Mouse (Mus musculus) thymus, postnatal 36 days (tissue): ENCODE measurements at regions not wholly inside any gene's neighbourhood (a gene's known extent, or its start where the extent isn't known, plus 50 kb on each side); places are given as distances from the start of the nearest gene placed in this dataset.

Experiments used
- DNase-seq, 2 experiments: peaks; one replicate each; pipeline ENCODE4 v3.0.0; 2022; ENCODE audit warnings: mixed read lengths in 2 of 2

DNA sequence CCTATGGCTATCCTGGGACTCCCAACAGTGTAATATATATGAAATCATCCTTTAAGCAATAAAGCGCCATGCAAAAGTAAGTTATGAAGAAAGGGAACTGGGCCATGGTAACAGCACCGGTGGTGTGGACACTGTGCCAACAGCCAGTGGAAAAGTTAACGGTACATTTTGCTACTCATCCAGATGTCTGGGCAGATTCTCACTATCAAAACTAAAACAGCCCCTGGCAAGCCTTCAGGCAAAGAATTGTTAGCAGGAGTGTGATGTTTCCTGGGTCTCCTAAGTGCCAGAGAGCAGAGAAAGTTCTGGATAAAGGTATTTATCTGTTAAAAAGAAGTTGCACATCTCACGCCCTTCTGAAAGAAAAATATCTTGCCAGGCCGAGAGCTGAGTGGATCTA lies 198.0 kb upstream of the Hnrnpa3 start:
- no peak for DNase-seq

DNA sequence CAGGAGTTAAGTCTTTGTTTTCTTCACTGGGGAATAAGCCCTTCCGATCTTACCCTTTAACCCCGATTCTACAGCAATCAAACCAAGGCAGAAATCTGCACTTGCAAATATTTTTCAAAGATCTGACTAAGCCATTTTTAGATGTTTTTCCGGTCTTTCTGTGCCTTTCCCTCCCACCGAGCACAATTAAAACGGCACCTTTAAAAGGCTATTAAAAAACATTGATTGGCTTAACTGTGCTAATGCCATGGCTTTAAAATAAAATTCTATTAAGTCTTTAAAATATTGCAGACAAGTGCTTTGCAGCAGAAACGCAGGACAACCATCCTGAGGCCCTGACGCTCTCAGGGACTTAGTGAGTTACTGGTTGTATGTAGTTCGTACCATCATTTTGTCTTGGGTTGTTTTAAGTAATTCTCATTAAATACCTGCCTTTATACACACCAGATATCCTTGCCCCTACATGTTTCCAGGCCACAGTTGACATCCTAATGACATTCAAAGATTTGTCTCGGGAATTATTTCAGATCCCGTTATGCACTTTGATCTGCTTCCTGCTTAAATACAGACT lies 197.6 kb upstream of the Hnrnpa3 start:
- DNase-seq, result no peak

DNA sequence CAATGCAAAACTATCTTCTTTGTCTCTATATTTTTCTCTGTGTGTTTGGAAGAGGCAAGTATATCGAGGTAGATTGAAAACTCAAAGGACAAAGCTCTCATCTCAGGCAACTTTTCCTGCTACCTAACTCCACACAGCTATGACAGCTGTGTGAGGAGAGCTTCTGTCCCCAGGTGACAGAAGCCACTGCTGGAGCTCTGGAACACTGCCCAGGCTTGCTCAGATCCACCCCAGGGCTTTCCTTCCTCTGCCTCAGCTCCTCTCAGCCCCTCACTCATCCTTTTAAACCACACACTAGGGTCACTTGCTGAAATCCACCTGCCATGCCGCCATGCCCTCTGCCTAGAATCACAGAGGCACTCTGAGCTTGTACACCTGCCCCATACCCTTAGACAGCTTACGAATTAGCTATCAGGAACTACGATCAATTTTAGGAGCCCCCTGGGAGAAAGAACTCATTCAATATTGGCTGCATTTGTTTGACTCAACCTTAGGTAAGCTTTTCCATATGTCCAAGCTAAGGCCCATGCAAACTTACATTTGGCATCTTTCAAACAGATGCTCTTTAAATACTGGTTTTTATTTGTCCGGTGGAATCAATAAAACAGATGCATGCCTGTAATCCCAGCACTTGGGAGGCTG lies 196.9 kb upstream of the Hnrnpa3 start:
- DNase-seq, result no peak

DNA sequence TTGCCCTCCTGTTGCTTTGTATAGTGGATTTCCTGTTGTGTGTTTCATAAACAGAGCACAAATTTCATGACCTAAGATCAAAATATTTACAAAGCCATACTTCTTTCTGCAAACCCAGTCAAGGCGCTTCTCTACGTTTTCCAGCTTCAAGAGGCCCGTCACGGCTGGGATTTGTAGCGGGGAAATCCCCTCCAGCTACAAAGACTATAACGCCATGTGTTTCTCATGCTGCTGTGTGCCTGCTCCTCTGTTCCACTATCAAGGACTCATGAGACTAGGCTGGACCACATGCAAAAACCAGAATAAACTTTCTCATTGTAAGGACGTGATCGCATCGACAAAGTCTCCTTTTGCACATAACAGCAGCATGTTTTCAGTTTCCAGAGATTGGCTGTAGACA lies 196.0 kb upstream of the Hnrnpa3 start:
- DNase-seq, result no peak

DNA sequence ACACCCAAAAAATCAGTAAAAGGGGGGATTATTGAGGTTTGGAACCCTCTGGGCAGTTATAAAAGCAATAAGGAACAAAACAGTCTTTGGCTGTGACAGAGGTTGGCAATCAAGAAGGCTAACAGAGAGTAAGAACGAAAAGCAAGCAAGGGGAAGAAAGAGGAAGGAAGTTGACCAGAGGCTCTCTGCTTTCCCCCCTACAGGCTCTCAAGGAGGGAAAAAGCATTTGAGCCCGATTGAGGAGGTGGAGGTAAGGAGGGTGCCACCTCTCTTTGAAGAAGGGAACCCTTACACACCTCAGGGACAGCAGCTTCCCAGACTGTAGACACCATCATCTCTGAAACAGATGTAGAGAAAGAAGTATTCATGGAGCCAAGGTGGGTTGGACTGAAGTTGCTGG lies 194.6 kb upstream of the Hnrnpa3 start:
- DNase-seq, result no peak

DNA sequence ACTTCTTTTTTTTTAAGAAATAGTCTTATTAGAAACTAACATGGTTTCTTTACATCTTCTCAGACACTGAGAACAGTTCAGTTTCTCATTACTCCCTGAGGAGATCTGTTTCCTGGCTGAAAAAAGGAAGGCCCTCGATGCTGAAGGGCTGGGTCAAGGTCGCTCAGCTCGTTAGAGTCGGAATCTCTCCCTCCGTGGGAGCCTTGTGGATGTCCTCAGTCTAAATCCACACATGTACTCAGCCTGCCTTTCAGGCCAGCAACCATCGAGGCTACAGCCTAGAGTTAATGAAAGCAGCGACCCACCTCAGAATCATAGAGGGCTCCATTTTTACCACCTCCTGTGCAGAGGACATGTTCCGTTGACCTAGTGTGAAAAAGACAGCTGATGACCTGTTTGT lies 190.2 kb upstream of the Hnrnpa3 start:
- no peak for DNase-seq

DNA sequence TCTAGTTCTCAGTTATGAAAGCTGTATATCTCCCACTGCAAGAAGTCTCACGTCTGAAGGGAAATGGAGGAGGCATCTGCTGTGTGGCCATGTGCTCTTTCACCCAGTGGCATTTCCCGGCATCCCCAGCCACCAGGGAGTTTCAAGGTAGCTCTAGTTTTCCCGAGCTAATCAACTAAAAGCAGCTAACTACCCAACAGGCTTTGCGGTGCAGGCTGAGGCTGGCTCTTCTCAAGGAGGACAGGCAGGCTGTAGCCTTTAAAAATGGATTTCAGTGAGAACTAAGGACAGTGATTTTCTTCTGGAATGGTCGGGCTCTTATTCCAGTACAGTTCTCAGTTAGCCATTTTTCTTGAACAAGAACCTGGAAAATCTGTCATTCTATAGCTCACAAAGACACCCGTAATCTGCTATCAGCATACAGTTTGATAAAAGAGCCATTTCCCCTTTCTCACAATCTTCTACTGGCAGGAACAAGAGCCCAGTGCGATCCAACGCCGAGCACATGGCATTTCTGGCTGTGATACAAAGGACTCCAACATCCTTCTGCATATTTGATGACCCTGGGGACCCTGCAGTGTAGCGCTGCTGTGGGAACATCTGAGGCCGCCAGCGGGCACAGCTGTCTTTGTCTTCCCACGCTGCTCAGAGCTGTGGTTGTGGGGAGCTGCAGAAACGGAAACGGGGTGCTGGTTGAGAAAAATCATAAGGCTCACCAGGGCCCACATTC lies 188.9 kb upstream of the Hnrnpa3 start:
- peak; percentile 79 to 86 for DNase-seq

DNA sequence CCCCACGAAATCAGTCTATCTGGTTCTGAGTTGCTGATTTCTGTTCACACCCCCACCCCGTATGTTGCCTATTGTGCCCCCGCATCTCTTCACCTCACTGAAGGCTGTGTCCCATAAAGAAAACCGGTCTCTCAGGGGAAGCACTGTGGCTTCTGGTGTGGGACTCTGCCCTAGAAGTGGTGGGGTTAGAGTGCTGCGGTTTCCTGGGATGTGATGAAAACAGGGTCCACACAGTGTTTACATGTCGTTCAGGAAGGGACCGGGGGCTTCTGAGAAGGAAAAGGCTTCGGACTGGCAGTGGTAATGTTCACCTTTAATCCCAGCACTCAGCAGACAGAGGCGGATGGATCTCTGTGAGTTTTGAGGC lies 188.4 kb upstream of the Hnrnpa3 start:
- no peak for DNase-seq

DNA sequence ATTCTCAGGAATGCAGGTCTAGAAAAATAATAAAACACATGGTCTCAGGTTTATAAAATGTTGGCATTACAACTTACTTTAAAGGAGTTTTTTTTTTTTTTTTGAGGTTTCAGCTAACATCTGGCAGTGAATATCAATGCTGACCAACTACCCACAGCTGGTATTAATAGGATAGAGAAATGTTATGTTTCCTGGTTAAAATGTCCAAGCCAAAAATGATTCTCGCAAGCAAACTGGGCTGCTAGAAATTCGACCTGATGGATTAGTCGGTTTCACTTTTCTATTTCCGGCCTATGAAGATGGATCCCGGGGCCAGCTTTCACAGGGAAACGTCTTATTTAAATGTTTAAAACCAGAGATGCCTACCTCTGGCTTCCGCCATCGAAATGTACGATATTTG lies 186.6 kb upstream of the Hnrnpa3 start:
- no peak for DNase-seq

DNA sequence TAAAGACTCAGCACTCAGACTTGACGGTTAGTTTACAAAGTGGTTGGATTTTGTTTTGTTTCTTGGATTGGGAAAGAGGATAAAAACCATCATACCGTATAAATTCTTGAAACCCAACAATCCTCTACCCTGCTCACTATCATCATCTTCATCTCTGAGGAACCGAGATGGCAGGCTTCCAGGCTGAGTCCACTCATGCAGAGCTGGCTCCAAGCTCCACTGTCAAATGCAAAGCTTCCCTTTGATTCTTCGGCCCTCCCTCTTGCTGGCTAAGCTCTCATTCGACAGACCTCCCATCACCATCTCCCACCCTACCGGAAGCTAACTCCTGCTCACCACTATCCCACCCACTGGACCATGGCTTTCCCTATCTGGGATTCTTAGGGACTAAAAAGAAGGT lies 184.6 kb upstream of the Hnrnpa3 start:
- no peak for DNase-seq

DNA sequence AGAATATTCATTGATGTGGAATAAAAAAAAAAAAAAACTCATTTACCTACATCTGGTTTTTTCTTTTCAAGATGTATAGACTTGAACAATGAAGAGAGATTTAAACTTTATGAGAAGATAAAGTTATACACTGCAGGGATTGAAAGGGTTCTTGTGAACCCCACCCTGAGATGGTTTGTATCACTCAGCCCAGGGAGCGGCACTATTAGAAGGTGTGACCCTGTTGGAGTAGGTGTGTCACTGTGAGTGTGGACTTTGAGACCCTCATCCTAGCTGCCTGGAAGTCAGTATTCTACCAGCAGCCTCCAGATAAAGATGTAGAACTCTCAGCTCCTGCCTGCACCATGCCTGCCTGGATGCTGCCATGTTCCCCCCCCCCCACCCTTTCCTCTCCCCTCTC lies 182.7 kb upstream of the Hnrnpa3 start:
- no peak for DNase-seq

DNA sequence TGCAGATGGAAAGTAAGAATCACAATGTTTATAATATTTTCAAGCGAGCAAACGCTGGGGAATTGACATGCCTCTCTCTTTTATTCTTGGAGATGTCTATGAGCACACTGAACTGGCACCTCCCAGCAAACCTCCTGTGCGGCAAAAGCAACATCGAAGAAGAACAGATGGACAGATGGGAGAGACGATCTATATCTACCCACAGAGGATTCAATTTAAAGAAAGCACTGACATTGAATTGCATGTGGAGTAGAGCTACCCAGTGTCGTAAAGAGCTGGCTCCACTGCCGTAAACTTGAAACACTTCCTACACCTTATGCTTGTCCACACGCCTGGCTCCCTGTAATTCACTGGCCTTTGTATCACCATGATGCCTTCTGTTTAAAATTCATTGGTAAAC lies 182.0 kb upstream of the Hnrnpa3 start:
- no peak for DNase-seq

DNA sequence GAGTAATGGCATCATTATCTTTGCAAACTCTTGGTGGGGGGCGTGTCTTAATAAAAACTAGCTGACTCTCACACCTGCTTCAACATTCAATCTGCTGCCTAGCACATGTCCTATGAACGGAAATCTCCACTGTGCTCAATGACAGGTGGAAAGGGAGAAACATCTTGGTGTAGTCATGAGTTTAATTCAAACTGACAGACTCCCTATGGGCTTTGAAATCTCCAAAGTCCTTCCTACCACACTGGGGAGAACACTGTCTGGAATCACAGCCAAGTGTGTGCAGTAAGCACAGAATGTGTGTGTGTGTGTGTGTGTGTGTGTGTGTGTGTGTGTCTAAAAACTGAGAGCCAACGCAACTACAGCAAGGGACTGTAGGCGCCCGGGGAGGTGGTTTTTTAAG lies 179.5 kb upstream of the Hnrnpa3 start:
- no peak for DNase-seq

DNA sequence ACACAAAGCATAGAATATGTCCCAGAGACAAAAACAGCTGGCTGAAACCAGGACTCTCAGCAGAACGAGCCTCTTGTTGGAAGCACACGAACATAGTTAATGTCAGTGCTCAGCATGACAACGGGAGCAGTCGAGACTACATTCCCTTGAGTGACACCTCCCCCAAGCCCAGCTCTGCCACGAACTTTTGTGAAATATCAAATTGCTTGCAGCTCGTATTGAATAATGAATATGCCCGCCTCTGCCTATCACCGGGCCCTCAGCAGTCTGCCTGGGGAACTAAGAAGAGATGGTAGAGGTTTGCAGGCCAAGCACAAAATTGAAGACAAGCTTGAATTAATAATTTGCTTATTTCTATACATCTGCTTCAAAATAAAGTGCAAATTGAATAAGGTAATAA lies 177.2 kb upstream of the Hnrnpa3 start:
- DNase-seq, result no peak

DNA sequence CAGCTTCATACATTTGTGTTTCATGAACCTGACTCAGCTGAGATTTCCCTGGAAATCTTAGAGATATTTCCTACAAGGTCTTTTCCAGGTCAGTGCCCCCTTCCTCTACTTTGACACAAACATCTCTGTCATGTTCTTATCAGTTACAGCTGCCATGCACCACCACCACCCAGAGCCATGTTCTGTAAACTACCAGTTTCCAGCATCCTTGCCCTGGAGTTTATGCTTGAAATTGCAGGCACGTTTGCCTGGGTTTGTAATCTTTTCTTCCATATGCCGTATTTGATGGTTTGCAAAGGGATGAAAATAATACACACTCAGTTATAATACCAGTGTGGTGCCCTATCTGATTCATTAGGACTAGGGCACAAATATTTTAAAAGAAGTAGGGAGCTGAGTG lies 176.6 kb upstream of the Hnrnpa3 start:
- DNase-seq, result no peak

DNA sequence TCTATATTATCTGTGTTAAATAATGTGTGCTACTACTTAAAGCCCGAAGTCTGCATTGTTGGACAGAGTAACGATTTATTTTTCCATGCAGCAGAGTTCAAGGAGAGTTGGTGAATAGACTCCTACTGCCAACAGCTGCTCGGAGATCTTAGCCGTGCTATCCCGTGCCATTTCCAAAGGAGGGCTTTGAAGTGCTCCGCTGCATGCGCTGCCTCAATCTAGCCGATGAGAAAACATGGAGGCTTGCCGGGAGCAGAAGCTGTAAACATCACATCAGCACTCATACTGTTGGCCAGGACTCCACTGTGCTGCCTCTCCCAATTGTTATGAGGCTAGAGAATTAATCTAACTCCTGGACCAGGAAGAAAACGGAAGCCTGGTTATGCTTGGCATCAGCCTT lies 174.1 kb upstream of the Hnrnpa3 start:
- no peak for DNase-seq

DNA sequence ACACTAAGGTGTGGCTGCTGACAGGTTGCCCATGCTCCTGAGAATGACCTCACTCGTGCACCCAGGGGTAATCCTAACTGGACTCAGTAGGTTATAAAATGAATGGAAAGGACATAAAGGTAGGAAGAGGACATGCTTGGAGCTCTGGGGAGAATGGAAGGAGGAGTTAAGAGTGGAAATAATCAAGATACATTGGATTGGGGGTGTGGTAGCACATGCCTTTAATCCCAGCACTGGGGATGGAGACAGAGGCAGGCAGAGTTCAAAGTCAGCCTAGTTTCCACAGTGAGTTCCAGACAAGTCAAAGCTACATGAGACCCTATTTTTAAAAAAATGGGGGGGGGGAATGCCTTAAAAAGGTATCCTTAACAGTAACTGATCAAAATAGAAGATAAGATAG lies 167.9 kb upstream of the Hnrnpa3 start:
- DNase-seq, result no peak

DNA sequence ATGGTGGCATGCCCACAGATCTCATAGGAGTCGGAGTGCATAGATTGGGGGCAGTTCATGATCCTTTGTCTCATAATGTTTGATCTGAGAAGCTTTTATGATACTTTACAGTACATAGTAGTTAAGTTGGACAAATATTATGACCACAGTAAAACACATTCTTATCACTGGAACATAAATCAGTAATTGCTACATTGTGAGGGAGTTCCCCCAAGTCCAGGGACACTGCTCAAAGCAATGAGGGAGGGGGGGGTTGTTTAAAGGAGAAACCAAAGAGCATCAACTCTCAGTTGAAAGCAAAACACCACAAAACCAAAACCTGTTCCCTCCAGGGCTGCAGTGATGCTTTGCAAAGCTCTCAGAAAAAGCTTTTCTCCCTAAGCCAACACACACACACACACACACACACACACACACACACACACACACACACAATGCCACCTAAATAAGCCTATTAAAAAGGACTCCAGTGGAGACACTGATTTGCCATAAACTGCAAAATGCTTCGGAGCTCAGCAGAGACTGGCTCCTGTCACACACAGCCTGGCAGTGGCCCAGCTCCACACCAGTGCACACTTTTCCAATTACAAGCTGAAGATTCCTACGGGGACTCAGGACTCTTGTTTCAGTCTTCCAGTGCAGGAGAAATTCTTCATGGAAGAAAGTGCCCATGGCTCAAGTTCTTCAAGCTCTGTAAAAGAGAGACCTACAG lies 167.1 kb upstream of the Hnrnpa3 start:
- no peak for DNase-seq

DNA sequence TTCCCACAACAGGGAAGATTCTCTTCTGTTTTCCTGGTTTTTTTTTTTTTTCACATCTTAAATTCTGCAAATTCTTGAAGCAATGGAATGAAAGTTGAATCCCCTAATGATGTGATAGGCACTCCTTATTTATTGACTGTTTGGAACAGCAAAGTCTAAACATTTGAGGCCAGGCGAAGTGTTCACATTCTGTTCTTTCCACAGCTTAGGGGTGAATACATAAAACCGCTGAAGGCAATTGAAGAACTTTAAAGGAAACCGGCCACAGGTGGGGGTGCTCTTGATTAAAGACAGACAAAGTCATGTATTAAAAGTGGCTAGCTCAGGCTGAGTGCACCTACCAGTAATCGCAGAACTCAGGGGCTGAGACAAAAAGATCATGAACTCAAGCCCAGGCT lies 166.6 kb upstream of the Hnrnpa3 start:
- no peak for DNase-seq

DNA sequence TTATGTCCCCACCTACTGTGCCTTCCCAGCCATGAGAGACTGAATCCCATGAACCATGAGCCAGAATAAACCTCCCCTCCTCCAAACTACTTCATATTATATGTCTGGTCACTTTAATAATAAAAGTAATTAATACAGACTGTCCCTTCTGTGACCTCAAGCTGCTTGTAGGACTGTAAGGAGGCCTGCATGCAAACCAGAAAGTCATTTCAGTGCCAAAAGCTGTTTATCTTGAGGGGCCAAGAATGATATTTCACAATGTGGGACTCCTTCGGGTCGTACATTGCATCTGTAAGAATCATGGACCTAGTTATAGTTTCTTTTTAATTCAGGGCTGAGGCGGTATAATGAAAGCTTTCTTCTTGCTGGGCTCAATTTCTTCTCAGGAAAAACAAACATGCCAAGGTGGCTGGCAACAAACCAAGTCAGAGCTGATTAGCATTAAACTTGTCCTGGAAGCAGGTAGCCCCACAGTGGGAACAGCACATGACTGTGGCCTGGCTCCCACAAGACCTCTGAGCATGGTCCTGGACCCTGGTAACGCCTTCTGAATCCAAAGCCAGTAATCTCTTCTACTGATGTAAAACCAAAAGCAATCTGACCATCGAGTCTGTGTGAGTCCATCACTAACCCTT lies 162.3 kb upstream of the Hnrnpa3 start:
- no peak for DNase-seq

DNA sequence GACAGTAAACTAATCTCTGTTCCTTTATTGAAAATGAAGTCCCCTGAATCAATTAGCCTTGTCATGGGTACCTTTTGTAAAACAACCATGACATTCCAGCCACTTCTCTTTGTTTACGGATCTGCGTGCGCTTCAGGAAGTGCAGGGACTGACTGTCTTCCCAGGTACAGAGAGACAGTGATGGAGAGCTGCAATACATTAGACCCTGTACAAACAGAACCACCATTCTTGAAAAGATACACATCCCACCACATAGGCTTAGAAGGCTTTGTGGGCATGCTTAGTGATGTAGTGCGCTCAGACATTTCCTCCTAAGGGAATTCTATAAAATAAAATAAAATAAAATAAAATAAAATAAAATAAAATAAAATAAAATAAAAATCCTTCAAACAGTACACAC lies 148.8 kb upstream of the Hnrnpa3 start:
- DNase-seq, result no peak

DNA sequence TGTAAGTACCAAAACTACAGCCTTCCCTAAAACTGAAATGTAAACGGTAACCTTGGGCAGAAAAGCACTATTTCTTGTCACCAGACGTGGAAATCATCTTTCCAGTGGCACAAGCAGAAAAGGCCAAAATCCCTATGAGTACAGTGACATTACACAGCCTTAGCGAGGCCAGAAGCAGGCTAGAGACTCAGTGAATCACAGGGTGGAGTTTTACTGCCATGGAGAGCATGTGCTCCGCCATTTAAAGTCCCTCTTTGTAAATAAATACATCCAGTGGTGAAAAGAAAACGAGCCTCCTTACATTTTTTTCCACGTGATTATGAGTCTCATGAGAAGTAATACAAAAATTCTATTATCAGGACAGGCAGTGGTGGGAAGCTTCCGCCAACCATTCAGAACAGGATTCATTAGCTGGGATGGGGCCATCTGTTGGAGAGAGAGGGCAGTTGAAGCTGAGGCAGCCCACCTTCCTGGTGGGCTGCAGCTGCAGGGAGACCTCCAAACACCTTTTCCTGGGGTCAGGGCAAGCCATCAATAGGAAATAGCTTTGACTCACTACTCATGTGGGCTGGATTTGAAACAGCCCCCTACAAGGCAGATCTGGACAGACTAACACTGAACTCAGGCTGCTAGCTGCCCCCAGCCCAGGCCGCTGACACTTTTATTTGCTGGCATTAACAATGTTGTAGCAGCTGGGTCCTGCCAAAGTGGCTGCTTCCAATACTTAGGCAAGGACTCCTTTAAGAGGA lies 146.5 kb upstream of the Hnrnpa3 start:
- DNase-seq, result no peak

DNA sequence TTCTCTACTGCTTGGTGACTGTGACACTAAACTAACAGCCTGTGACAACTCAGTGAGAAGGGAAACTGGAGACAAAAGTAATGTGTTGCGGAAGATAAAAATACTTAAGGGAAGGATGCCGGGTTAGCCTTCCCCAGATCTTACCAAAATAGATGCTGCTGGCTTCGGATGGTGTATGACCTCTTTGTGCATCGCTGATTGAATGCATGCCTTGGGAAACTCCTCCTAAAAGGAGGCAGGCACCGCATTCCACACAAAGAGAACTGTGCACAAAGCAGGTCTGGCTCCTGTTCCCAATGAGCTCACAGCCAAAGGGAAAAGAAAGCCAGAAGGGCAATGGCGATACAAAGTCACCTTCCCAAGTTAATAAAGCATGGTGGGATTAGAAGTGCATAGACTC lies 144.9 kb upstream of the Hnrnpa3 start:
- no peak for DNase-seq
